Mouse (Mus musculus) kidney, adult 11 months (tissue): ENCODE measurements around the gene Lrrn4cl.
"Not testable (repeated sequence)": the region's sequence is repeated elsewhere in the genome, so short reads cannot be mapped to it uniquely, and the experiment has no call there.

ENCODE experiments used
- DNase-seq: peaks from one replicate; pipeline ENCODE4 v3.0.0; 2022

Gene Lrrn4cl

GRCm38 (mm10) chr19:8886916-8887584, 36.5 kb downstream of the Lrrn4cl start:
- no peak for DNase-seq

- DNase-seq: no peak
Observed at GRCm38 (mm10) chr19:8887585-8888463, 37.3 kb downstream of the Lrrn4cl start.

- peak; percentile 93 for DNase-seq
Observed at GRCm38 (mm10) chr19:8888511-8889385, 38.2 kb downstream of the Lrrn4cl start, which contains the start of the genes 1810009A15Rik and Gm49416. 1810009A15Rik (plus strand) TSS chr19:8888853. Gm49416 (plus strand) TSS chr19:8888926.

- DNase-seq: peak; percentile 75
Observed at GRCm38 (mm10) chr19:8892829-8893766, 42.5 kb downstream of the Lrrn4cl start, which contains the start of gene Ints5. Ints5 (plus strand) TSS chr19:8893005.

- no peak for DNase-seq
Observed at GRCm38 (mm10) chr19:8895397-8895960, 44.9 kb downstream of the Lrrn4cl start.

GRCm38 (mm10) chr19:8896231-8896630, 45.7 kb downstream of the Lrrn4cl start:
- not testable (repeated sequence) for DNase-seq

- peak; percentile 55 for DNase-seq
Observed at GRCm38 (mm10) chr19:8897211-8897864, 46.8 kb downstream of the Lrrn4cl start.

- DNase-seq: peak; percentile 96
Observed at GRCm38 (mm10) chr19:8897865-8898495, 47.4 kb downstream of the Lrrn4cl start, which contains the start of gene Ganab. Ganab (plus strand) TSS chr19:8898071.

- no peak for DNase-seq
Observed at GRCm38 (mm10) chr19:8898576-8898975, 48.0 kb downstream of the Lrrn4cl start.

GRCm38 (mm10) chr19:8899079-8899478, 48.5 kb downstream of the Lrrn4cl start:
- no peak for DNase-seq

- no peak for DNase-seq
Observed at GRCm38 (mm10) chr19:8903412-8903811, 52.8 kb downstream of the Lrrn4cl start.
